Mouse (Mus musculus): ENCODE measurements around the gene Adgre5.

- TF ChIP-seq POLR2A (IDR thresholded peaks at IDR 0.05; ENCODE audit: borderline replicate concordance, control insufficient read depth, low read depth, low read length) (no peak), CTCF (IDR thresholded peaks at IDR 0.05; ENCODE audit: control insufficient read depth, insufficient read depth, low read length) (no peak)
Measured at GRCm38 (mm10) chr8:83694369-83695160, 46.6 kb downstream of the Adgre5 start.

All from bone marrow, adult 2 months (tissue).